Mouse (Mus musculus): ENCODE results near the gene Slc25a47. TPM values are rescaled to one million over a fixed set of nuclear protein-coding genes. Genes with fewer than 3 reads are reported as not detected.

The Slc25a47 gene
- polyA plus RNA-seq, 1 experiment = 26.1 TPM

- no peak overlapping the region for H3K4me3 ChIP-seq (ENCODE audit: control insufficient read depth, insufficient read depth, low read length)
- no peaks in the 10 kb centered on the region for H3K27me3 ChIP-seq (ENCODE audit: control insufficient read depth, insufficient read depth, low read length)
- no peak for TF ChIP-seq POLR2A (IDR thresholded peaks at IDR 0.05; ENCODE audit: control insufficient read depth, extremely low read depth, insufficient read depth, low read length, poor library complexity)
- no peak for TF ChIP-seq CTCF (IDR thresholded peaks at IDR 0.05; ENCODE audit: borderline replicate concordance, control insufficient read depth, extremely low read depth, insufficient read depth, low read length, poor library complexity)
- H3K4me1 ChIP-seq (replicated peaks; ENCODE audit: control insufficient read depth, insufficient read depth, low read length) = 0 out of 2 replicates have a peak, but pooled peaks cover 4% of the 10 kb centered on the region
- no peak overlapping the region for H3K27ac ChIP-seq (ENCODE audit: control insufficient read depth, insufficient read depth, low read length)
- DNase-seq = no peak
- H3K36me3 ChIP-seq (ENCODE audit: control insufficient read depth, insufficient read depth, low read length) = no peaks in the 10 kb centered on the region
- 94% methylated on average over 8 of the region's 8 CpGs for WGBS
Observed at GRCm38 (mm10) chr12:108850886-108851285, 15.0 kb downstream of the Slc25a47 start.

DNA sequence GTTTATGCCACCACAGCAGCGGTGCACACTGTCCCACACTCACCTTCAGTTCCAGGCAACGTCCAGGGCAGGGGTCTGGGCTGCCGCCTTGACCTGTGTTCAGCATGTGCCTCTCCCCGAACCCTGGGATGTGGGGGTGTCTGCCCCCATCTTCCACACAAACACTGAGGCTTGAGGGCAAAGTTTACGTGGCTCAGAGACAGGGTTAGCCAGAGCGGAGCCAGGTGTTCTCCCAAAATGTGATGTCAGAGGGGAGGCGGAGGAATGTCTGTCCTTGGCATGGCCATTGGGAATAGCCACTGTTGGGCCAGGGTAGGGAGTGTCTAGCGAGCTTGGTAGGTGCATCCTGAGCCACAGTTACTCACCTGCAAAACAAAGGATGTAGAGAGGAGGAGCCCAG, 17.0 kb downstream of the Slc25a47 start:
- 98% methylated on average over 8 of the region's 8 CpGs for WGBS
- TF ChIP-seq CTCF (IDR thresholded peaks at IDR 0.05; ENCODE audit: borderline replicate concordance, control insufficient read depth, extremely low read depth, insufficient read depth, low read length, poor library complexity) (no peak), POLR2A (IDR thresholded peaks at IDR 0.05; ENCODE audit: control insufficient read depth, extremely low read depth, insufficient read depth, low read length, poor library complexity) (no peak)
- Histone ChIP-seq H3K27me3 (ENCODE audit: control insufficient read depth, insufficient read depth, low read length) (no peaks in the 10 kb centered on the region), H3K27ac (ENCODE audit: control insufficient read depth, insufficient read depth, low read length) (no peak overlapping the region), H3K36me3 (ENCODE audit: control insufficient read depth, insufficient read depth, low read length) (no peaks in the 10 kb centered on the region), H3K4me1 (replicated peaks; ENCODE audit: control insufficient read depth, insufficient read depth, low read length) (0 out of 2 replicates have a peak, but pooled peaks cover 4% of the 10 kb centered on the region), H3K4me3 (ENCODE audit: control insufficient read depth, insufficient read depth, low read length) (no peak overlapping the region)
- DNase-seq = no peak

DNA sequence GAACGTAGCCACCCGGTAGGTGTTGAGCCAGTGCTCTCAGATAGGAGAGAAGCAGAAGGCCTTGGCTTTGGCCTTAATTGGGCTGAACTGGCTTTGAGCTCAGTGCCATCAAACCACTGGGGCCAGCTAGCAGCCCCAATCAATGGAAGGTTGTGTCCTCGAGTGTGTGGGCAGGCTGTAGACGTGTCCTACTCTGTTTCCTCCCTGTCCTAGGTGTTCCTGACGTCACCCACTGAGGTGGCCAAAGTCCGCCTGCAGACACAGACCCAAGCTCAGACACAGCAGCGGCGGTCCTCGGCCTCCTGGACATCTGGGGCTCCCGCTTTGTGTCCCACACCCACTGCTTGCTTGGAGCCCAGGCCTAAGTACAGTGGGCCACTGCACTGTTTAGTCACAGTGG, 19.2 kb downstream of the Slc25a47 start:
- 97% methylated on average over 10 of the region's 10 CpGs for WGBS
- Histone ChIP-seq H3K4me1 (replicated peaks; ENCODE audit: control insufficient read depth, insufficient read depth, low read length) (0 out of 2 replicates have a peak, but pooled peaks cover 4% of the 10 kb centered on the region), H3K27me3 (ENCODE audit: control insufficient read depth, insufficient read depth, low read length) (no peaks in the 10 kb centered on the region), H3K27ac (ENCODE audit: control insufficient read depth, insufficient read depth, low read length) (no peak overlapping the region), H3K4me3 (ENCODE audit: control insufficient read depth, insufficient read depth, low read length) (no peak overlapping the region), H3K36me3 (ENCODE audit: control insufficient read depth, insufficient read depth, low read length) (no peaks in the 10 kb centered on the region)
- no peak for TF ChIP-seq CTCF (IDR thresholded peaks at IDR 0.05; ENCODE audit: borderline replicate concordance, control insufficient read depth, extremely low read depth, insufficient read depth, low read length, poor library complexity)
- no peak for TF ChIP-seq POLR2A (IDR thresholded peaks at IDR 0.05; ENCODE audit: control insufficient read depth, extremely low read depth, insufficient read depth, low read length, poor library complexity)
- no peak for DNase-seq

GRCm38 (mm10) chr12:108856186-108856585, 20.3 kb downstream of the Slc25a47 start:
- H3K36me3 ChIP-seq (ENCODE audit: control insufficient read depth, insufficient read depth, low read length) = no peaks in the 10 kb centered on the region
- no peak for TF ChIP-seq POLR2A (IDR thresholded peaks at IDR 0.05; ENCODE audit: control insufficient read depth, extremely low read depth, insufficient read depth, low read length, poor library complexity)
- no peak for TF ChIP-seq CTCF (IDR thresholded peaks at IDR 0.05; ENCODE audit: borderline replicate concordance, control insufficient read depth, extremely low read depth, insufficient read depth, low read length, poor library complexity)
- H3K4me1 ChIP-seq (replicated peaks; ENCODE audit: control insufficient read depth, insufficient read depth, low read length) = 0 out of 2 replicates have a peak, but pooled peaks cover 4% of the 10 kb centered on the region
- H3K4me3 ChIP-seq (ENCODE audit: control insufficient read depth, insufficient read depth, low read length) = no peak overlapping the region
- DNase-seq = no peak
- no peaks in the 10 kb centered on the region for H3K27me3 ChIP-seq (ENCODE audit: control insufficient read depth, insufficient read depth, low read length)
- no peak overlapping the region for H3K27ac ChIP-seq (ENCODE audit: control insufficient read depth, insufficient read depth, low read length)
- 88% methylated on average over 8 of the region's 8 CpGs for WGBS

DNA sequence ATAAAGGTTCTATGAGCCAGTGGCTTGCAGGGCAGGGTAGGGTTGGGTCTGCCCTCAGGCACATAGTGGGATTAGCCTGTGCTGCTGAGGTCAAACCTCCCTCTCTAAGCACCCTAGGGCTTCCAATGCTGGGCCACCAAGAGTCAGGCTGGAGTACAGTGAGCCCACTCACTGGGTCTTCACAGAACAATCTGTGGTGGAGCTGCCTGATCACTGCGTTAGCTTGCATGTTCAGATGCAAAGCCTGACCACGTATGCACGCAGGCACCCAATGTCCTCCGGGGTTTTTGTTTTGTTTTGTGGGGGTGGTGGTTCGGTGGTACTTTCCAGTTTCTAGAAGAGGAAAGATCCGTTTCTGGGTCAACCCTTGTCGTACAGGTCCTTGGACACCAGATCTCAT, 21.3 kb downstream of the Slc25a47 start:
- no peak for TF ChIP-seq POLR2A (IDR thresholded peaks at IDR 0.05; ENCODE audit: control insufficient read depth, extremely low read depth, insufficient read depth, low read length, poor library complexity)
- TF ChIP-seq CTCF (IDR thresholded peaks at IDR 0.05; ENCODE audit: borderline replicate concordance, control insufficient read depth, extremely low read depth, insufficient read depth, low read length, poor library complexity) = no peak
- Histone ChIP-seq H3K27me3 (ENCODE audit: control insufficient read depth, insufficient read depth, low read length) (no peaks in the 10 kb centered on the region), H3K4me1 (replicated peaks; ENCODE audit: control insufficient read depth, insufficient read depth, low read length) (no peaks in the 10 kb centered on the region), H3K36me3 (ENCODE audit: control insufficient read depth, insufficient read depth, low read length) (no peaks in the 10 kb centered on the region), H3K4me3 (ENCODE audit: control insufficient read depth, insufficient read depth, low read length) (no peak overlapping the region), H3K27ac (ENCODE audit: control insufficient read depth, insufficient read depth, low read length) (no peak overlapping the region)
- no peak for DNase-seq
- WGBS = 88% methylated on average over 7 of the region's 7 CpGs

GRCm38 (mm10) chr12:108857589-108858184, 21.8 kb downstream of the Slc25a47 start:
- TF ChIP-seq CTCF (IDR thresholded peaks at IDR 0.05; ENCODE audit: borderline replicate concordance, control insufficient read depth, extremely low read depth, insufficient read depth, low read length, poor library complexity) (no peak), POLR2A (IDR thresholded peaks at IDR 0.05; ENCODE audit: control insufficient read depth, extremely low read depth, insufficient read depth, low read length, poor library complexity) (no peak)
- DNase-seq = no peak
- H3K4me3 ChIP-seq (ENCODE audit: control insufficient read depth, insufficient read depth, low read length) = no peak overlapping the region
- H3K27me3 ChIP-seq (ENCODE audit: control insufficient read depth, insufficient read depth, low read length) = no peaks in the 10 kb centered on the region
- H3K36me3 ChIP-seq (ENCODE audit: control insufficient read depth, insufficient read depth, low read length) = no peaks in the 10 kb centered on the region
- WGBS = 89% methylated on average over 7 of the region's 7 CpGs
- H3K4me1 ChIP-seq (replicated peaks; ENCODE audit: control insufficient read depth, insufficient read depth, low read length) = no peaks in the 10 kb centered on the region
- no peak overlapping the region for H3K27ac ChIP-seq (ENCODE audit: control insufficient read depth, insufficient read depth, low read length)

GRCm38 (mm10) chr12:108858486-108858885, 22.6 kb downstream of the Slc25a47 start:
- no peaks in the 10 kb centered on the region for H3K36me3 ChIP-seq (ENCODE audit: control insufficient read depth, insufficient read depth, low read length)
- no peaks in the 10 kb centered on the region for H3K27me3 ChIP-seq (ENCODE audit: control insufficient read depth, insufficient read depth, low read length)
- H3K4me3 ChIP-seq (ENCODE audit: control insufficient read depth, insufficient read depth, low read length) = no peak overlapping the region
- no peaks in the 10 kb centered on the region for H3K4me1 ChIP-seq (replicated peaks; ENCODE audit: control insufficient read depth, insufficient read depth, low read length)
- WGBS = 93% methylated on average over 5 of the region's 5 CpGs
- no peak for DNase-seq
- no peak overlapping the region for H3K27ac ChIP-seq (ENCODE audit: control insufficient read depth, insufficient read depth, low read length)
- TF ChIP-seq POLR2A (IDR thresholded peaks at IDR 0.05; ENCODE audit: control insufficient read depth, extremely low read depth, insufficient read depth, low read length, poor library complexity) (no peak), CTCF (IDR thresholded peaks at IDR 0.05; ENCODE audit: borderline replicate concordance, control insufficient read depth, extremely low read depth, insufficient read depth, low read length, poor library complexity) (no peak)

Data from thymus, adult 2 months (tissue).